Mouse (Mus musculus) stomach, postnatal 0 days (tissue): ENCODE data around the gene Mst1r.

ENCODE experiments used
- CTCF ChIP-seq: IDR thresholded peaks from 2 replicates; pipeline ENCODE4 v1.5.1; 2016; ENCODE audit warnings: antibody characterized with exemption, low read depth, mild to moderate bottlenecking, moderate library complexity
- EP300 ChIP-seq: optimal IDR thresholded peaks from 2 replicates; pipeline ENCODE3; 2016; ENCODE audit warnings: antibody characterized with exemption

DNA sequence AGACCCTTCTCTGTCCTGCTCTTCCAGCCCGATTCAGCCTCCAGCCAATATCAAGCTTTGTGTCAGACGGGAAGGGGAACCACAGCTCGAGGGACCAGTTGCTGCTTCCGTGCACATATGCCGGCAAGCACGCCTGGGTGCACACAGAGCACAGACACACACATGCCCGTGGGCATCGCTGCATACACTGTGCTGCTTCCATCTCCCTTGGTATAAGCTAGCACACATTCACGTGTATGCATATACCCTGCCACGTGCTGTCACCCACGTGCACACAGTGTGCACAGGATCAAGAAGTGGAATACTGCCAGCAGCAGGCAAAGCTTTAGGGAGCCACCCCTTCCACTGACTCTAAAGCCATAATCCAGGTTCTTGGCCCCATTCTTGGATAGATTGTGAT lies 27.5 kb downstream of the Mst1r start:
- TF ChIP-seq CTCF (no peak), EP300 (no peak)
